Mouse (Mus musculus) embryonic fibroblast, embryonic 13.5 days (primary cell): ENCODE data around the gene Rora. TPM values are rescaled to one million over a fixed set of nuclear protein-coding genes. Genes with fewer than 3 reads are reported as not detected.

ENCODE experiments used
- H3K27ac ChIP-seq: 2 replicates; pipeline ENCODE4 v1.5.1; 2012; ENCODE audit warnings: low read length, control low read depth, inconsistent platforms; ENCODE audit not compliant: insufficient read depth
- H3K4me1 ChIP-seq: 2 replicates; pipeline ENCODE4 v1.6.1; 2011; ENCODE audit warnings: low read length; ENCODE audit not compliant: control insufficient read depth, insufficient read depth
- H3K4me3 ChIP-seq: 2 replicates; pipeline ENCODE4 v1.5.1; 2011; ENCODE audit warnings: mild to moderate bottlenecking, control low read depth, low read length; ENCODE audit not compliant: insufficient read depth
- CTCF ChIP-seq: IDR thresholded peaks from 2 replicates; pipeline ENCODE4 v1.5.1; 2011; ENCODE audit warnings: mild to moderate bottlenecking, control low read depth, low read length, moderate library complexity, borderline replicate concordance; ENCODE audit not compliant: insufficient read depth
- POLR2A ChIP-seq: IDR thresholded peaks from 2 replicates; pipeline ENCODE4 v1.6.1; 2011; ENCODE audit warnings: low read depth, mild to moderate bottlenecking, control low read depth, low read length, moderate library complexity
- polyA plus RNA-seq: library from polyadenylated mRNA; stranded (reverse); fragments of >200 nt; gene quantifications from 2 replicates; pipeline ENCODE4 v1.2.4, GENCODE M21; 2011; ENCODE audit warnings: low read depth; ENCODE audit not compliant: missing spikeins, insufficient read length

The Rora gene
- polyA plus RNA-seq, 1 experiment: 11.2 TPM

DNA sequence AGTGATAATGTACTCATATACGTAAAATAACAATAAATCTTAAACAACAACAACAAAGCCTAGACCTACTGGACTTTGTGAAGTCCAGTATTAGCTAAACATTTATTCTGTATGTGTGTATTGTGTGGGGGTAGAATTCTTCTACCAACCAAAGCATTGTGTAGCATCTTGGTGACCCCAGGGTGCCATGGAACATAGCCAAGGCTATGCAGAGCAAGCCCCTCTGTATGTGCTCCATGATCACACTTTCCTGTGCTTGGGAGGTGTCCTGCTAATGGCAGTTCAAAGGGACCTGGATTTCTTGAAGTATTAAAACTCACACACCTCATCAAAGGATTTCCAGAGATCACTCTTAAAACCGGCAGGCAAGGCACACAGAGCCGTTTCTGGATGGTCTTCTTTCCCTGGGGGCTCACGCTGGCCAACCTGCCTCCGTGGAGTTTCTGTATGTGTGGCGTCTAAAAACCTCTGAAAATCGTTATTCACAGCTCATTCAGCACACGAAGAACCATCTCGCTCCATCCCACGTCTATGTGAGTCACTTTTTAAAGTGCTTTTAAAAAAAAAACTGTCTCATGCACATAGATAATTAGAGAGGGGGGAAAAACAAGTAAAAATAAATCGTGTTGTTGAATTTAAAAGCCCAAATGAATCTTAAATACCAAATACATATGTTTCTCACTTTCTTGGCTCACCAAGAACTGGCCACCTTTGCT, 92.5 kb downstream of the Rora start:
- Histone ChIP-seq H3K27ac (no peak overlapping the region), H3K4me1 (no peaks in the 10 kb centered on the region), H3K4me3 (no peak overlapping the region)
- TF ChIP-seq CTCF (no peak), POLR2A (no peak)

DNA sequence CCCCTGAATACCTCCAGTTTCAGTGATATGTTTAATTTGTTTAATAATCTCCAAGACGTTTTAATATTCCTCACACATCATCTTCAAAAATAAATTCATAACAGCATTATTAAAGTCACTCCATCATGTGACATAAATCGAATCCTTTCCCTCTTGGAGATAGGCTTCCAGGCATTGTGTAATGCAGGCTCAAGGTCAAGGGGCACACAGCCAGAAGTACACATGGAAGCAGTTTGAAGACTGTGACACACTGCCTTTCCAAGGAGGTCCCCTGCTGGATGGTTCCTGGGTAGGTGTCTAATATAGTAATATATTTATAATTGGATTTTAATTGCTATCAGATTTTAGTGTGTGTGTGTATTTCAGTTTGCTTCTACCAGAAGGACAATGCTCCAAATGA, 103.4 kb downstream of the Rora start:
- Histone ChIP-seq H3K27ac (no peak overlapping the region), H3K4me1 (0 out of 2 replicates have a peak, but pooled peaks cover 4% of the 10 kb centered on the region), H3K4me3 (no peak overlapping the region)
- TF ChIP-seq CTCF (no peak), POLR2A (no peak)

DNA sequence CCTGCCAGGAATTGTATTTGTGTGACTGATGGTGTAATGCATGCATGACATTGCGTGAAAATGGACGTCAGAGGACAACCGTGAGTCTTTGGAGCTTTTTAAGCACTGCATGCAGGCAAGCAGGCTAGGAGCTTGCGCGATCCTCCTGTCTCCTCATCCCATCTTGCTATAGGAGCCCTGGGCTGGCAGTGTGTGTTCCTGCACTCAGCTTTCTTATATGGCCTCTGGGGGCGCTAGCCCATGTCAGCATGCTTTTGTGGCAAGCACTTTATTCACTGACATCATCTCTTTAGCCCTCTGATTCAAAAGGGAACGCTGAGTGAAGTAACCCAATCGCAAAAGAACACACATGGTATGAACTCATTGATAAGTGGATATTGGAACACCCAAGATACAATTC, 105.7 kb downstream of the Rora start:
- Histone ChIP-seq H3K27ac (no peak overlapping the region), H3K4me1 (0 out of 2 replicates have a peak, but pooled peaks cover 4% of the 10 kb centered on the region), H3K4me3 (no peak overlapping the region)

DNA sequence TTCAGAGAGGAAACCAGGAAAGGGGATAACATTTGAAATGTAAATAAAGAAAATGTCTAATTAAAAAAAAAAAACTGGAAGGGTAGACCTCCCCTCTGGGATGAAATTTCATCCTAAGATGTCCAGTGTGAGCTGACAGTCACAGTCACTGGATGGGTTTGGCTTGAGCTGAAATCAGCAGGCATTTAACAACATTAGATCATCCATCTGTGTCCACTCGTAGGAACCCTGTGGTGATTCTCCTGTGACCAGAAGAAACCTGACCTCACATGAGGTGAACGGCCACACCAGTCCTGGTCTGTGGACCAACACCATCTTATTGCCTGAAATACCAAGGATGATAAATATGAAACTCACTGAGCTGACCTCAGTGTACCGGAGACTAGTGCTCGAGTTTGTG, 106.7 kb downstream of the Rora start:
- H3K4me3 ChIP-seq: no peak overlapping the region
- TF ChIP-seq POLR2A (no peak), CTCF (no peak)
- H3K4me1 ChIP-seq: 0 out of 2 replicates have a peak, but pooled peaks cover 4% of the 10 kb centered on the region
- no peak overlapping the region for H3K27ac ChIP-seq

More for the DNA sequence above, 105.7 kb downstream of the Rora start:
- TF ChIP-seq POLR2A: no peak
- TF ChIP-seq CTCF: 0 out of 2 replicates have a peak, but pooled peaks have one; percentile 5

DNA sequence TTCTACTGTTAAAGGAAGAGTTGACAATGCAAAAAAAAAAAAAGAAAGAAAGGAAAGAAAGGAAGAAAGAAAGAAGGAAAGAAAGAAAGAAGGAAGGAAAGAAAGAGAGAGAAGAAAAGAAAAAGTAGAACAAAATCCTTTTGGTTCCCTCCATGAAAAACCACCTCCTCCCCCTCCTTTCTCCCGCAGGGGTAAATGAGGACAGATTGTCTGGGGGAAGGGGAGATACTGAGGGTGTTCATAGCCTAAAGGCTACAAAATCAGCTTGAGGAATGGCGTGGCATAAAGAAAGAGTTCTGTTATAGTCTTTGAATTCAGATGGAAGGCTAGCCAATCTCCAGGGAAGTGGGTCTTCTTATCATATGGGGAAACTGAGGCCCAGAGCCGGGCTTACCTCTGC, 107.3 kb downstream of the Rora start:
- no peak for TF ChIP-seq CTCF
- TF ChIP-seq POLR2A: no peak
- Histone ChIP-seq H3K4me3 (no peak overlapping the region), H3K27ac (no peak overlapping the region), H3K4me1 (0 out of 2 replicates have a peak, but pooled peaks cover 4% of the 10 kb centered on the region)

DNA sequence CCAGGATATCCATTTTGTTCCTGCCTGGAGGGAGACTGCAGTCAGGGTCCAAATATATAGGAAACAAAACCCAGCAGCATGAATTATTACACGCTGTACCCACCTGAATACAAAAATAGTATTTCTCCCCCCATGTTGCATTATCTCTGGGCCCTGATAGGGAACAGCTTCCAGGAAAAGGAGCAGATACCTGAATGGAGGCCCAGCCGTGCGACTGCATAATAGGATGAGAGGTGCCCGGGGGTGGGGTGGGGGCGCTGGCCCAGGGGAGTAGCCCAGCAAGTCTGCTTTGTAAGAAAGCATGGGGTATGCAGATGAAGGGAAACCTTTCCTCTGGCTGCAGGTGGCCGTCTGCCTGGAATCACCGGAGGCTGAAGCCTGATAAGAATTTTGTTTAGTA, 108.1 kb downstream of the Rora start:
- TF ChIP-seq CTCF: no peak
- TF ChIP-seq POLR2A: no peak
- Histone ChIP-seq H3K4me3 (no peak overlapping the region), H3K4me1 (0 out of 2 replicates have a peak, but pooled peaks cover 4% of the 10 kb centered on the region), H3K27ac (no peak overlapping the region)

DNA sequence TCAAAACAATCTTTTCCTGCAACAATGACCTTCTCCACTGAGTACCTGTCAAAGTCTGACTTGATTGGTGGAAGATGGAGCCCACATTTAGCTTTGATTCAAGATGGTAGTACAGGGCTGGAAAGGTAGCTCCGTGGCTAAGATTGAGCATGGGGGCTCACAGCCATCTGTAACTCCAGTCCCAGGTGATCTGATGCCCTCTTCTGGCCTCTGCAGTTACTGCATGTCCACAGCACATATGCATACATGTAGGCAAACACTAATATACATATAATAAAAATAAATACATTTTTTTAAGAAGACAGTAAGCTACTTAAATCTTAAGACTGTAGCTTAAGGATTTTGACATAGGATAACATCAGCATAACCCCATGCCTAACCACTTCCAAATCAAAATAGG, 112.0 kb downstream of the Rora start:
- 0 out of 2 replicates have a peak, but pooled peaks cover 4% of the 10 kb centered on the region for H3K4me1 ChIP-seq
- H3K27ac ChIP-seq: no peak overlapping the region
- TF ChIP-seq CTCF: 0 out of 2 replicates have a peak, but pooled peaks have one; percentile 6
- no peak for TF ChIP-seq POLR2A
- no peak overlapping the region for H3K4me3 ChIP-seq

DNA sequence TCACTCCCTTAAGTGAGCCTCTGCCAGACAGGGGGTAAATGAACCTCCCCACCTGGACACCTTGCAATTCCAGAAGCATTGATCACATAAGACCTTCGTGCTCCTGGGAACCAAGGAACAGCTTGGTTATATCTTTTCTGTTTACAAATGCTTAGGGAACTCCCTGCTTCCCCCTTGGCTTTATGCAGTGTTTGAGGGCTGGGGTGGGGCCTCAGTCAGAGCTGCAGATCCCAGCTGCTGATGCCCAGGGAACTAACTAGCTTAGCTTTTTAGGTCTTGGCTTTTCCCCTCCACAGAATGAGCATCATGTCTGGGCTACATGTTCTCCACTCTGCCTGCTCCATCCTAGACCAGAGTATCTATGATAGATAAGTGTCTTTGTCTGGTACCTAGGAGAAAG, 116.1 kb downstream of the Rora start:
- TF ChIP-seq POLR2A: no peak
- no peak for TF ChIP-seq CTCF
- H3K4me1 ChIP-seq: no peaks in the 10 kb centered on the region
- no peak overlapping the region for H3K4me3 ChIP-seq
- no peak overlapping the region for H3K27ac ChIP-seq

DNA sequence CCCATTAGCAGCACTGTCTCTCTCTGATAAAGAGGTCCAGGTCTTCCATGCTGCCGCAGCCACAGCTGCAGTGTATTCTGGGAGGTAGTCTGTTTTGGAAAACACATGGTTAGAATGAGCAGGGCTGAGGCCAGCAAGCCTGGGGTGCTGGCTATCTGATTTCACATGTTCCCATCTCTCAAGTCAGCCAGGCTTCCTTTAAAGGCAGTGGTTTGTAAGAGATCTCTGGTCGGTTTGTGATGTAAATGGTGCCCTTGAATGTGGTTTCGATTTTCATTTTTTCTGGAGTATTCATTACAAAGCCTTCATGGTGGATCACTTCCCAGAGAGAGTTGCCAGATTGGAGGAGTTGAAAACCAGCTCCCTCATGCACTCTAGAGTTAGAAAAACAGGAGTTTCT, 117.8 kb downstream of the Rora start:
- no peak overlapping the region for H3K27ac ChIP-seq
- TF ChIP-seq POLR2A (no peak), CTCF (no peak)
- H3K4me1 ChIP-seq: no peaks in the 10 kb centered on the region
- no peak overlapping the region for H3K4me3 ChIP-seq

DNA sequence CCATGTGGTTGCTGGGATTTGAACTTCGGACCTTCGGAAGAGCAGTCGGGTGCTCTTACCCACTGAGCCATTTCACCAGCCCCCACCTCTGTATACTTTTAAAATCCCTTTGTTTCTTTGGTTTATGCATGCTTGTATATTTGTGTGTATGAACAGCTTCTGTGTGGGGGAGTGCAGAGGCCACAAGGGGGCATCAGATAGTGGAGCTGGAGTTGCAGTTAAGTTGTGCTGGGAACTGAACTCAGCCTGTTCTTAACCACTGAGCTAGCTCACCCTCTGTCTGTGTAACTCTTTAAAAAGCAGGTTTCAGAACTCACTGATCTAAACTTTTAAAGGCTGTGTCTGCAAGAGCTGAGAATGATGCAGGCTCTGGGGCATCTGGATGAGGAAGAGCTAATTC, 120.2 kb downstream of the Rora start:
- Histone ChIP-seq H3K4me1 (no peaks in the 10 kb centered on the region), H3K4me3 (no peak overlapping the region), H3K27ac (no peak overlapping the region)
- TF ChIP-seq POLR2A (no peak), CTCF (no peak)
